Mouse (Mus musculus): ENCODE measurements at regions not wholly inside any gene's neighbourhood (a gene's known extent, or its start where the extent isn't known, plus 50 kb on each side); places are given as distances from the start of the nearest gene placed in this dataset.

DNA sequence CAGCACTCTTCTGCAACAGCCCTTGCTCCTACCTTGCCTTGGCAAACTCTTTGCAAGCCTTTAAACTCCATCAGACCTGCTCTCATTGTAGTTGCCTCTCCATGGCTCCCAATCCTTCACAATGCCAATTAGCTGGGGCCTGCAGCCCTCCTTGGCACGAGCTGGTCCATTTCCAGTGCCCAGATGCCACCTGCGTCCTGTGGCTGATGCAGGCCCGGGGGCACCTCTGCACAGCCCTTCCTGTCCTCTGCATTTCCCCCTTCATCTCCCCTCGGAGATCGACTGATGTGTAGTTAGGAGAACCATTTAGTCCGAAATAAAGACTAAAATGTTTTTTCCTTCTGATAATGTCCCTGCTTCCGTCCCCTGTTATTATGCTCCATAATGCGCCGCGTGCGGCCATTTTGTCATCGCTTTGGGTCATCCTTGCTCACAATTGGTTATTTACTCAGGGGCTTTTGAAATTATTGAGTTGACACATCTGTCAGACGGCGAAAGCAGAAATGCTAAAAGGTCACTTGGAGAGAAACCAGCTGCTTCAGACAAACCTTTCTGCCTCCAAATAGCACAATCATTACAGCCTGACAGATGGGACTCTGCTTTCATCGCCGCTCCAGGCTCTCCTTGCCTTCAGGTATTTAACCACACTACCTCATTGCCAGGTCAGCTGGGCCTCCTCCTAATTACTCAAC lies 250.0 kb upstream of the Fam92a start:
- peak; percentile 43 for DNase-seq (ENCODE audit: low spot score)

DNA sequence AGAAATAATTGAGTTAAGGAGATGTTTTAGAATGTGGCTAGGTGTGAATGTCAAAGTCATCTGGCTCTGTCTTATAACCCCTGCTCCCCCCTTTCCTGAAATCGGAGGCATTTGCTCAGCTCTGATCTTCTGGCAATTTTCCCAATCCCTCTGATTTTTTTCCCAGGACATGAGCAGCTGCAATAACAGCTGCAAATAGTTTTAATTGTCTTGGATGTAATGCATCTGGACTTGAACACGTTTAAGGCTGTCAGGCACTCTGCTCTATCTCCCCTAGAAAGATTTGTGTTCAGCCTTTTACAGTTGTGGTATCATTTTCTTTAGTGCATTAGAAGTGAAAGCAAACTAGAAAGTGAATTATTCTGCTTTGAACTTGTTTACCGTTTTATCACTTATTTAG lies 246.3 kb upstream of the Fam92a start:
- DNase-seq (ENCODE audit: low spot score), result no peak

DNA sequence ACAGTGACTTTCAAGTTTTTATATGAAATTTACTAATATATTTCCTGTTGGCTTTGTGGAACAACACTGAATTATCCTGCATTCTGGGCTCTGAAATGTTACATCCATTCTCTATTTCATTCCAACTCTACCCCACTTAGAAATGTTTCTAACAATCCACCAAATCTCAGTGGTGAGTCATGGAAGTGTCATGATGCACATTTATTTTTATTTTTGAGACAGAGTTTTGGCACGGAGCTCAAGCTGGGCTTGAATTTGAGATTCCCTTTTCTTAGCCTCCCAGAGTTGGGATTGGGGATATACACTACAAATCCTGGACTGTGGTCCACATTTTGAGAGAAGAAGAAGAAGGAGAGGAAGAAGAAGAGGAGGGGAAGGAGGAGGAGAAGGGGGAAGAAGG lies 223.5 kb upstream of the Fam92a start:
- no peak for DNase-seq (ENCODE audit: low spot score)

DNA sequence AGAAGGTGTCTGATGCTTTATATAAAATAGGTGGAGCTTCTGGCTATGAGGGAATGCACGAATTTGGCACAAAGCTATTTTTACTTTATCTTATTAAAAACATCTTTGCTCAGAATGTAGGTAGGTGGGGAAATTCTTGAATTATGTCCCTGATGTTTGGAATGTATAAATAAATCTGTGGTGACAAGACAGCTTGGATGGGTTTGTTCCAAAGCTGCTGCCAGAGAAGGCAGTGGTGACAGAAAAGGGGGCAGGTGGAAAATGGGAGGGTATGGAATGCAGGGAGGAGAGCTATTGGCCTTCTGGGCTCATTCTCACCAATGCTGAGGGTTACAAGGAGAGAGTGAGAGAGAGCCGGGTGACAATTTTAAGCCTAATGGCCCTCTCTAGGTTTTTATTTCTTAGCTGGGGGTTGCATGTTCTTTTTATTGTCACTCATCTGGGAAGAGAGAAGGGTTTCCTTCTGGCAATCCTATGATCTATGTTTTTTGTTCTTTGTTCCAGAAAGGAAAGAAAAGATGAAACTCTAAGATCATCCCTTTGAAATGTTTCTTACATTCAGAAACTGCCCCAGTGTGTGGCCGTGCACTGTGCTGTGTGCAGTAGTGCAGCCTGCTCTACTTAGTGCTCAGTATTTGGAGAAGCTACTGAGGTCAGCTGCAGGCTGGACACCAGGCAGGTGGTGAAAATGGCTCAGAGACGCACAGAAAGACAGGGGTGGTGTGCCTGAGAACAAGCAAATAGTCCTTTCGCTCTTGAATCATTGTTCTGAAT lies 205.2 kb upstream of the Fam92a start:
- no peak for DNase-seq (ENCODE audit: low spot score)

DNA sequence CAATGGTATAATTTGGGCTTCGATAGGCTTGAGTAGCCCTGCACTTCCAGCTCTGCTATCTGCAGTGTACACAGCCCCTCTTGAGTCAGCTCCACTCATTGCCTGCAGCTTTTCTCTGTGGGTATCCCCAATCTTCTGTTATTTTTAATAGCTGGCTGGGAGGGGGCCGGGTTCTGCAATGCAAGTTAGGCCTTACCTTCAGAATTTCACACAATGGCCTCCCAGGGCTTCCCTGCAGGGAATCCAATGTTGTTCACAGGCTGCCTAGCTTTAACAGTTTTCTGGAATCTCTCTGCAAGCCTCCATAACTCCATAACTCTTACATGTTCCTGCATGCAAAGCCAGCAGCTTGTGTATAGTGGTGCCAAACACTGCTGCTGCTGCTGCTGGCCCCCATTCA lies 197.7 kb upstream of the Fam92a start:
- no peak for DNase-seq (ENCODE audit: low spot score)

DNA sequence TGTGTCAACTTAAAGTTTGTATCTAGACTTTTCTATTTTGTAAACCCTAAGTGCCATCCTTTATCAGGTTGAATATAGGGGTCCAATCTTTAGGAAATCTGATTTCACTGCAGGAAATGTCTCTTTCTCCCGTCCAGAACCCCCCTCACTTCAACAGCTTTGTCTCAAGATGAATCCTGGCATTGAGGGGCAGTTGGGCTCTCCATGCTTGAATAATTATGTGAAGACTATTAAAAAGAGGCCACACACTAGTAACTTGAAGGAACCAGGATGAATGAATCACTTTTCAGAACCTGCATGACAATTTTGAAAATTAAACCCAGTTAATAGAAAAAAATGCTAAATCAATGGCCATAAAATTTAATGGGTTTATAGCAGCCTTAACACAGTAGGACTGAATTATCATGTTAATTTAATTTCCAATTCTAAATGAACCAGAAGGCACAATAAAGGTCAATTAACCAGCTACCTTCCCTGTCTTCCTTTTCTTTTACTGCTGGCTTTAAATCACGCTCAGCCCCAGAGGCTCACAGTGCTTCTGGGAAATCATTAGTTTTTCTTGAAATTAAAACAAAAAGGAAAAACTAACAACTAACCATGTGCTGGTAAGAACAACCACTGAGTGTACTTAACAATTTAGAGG lies 185.3 kb upstream of the Fam92a start:
- no peak for DNase-seq (ENCODE audit: low spot score)

DNA sequence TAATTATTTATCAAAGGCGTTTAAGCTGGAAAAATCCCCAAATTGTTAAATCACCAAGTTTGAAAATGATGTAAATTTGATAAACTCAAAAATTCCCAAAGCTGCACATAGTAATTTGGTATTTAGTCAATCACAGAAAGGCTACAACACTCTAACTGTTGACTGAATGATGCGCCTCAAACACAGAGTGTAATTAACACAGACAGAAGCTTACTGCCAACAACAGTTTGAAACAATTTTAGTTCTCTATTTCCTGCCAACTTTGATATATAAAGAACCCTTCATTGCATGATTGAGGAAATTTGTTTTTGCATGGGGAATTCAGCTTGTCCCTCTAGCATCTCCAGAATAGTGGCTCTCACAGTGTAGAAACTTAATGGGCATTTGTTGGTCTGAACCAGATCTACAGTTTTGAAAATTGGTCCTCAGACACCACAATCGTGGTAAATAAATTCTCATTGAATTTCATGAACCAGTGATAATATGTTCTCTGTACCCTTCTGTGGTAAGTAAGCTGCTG lies 181.6 kb upstream of the Fam92a start:
- no peak for DNase-seq (ENCODE audit: low spot score)

DNA sequence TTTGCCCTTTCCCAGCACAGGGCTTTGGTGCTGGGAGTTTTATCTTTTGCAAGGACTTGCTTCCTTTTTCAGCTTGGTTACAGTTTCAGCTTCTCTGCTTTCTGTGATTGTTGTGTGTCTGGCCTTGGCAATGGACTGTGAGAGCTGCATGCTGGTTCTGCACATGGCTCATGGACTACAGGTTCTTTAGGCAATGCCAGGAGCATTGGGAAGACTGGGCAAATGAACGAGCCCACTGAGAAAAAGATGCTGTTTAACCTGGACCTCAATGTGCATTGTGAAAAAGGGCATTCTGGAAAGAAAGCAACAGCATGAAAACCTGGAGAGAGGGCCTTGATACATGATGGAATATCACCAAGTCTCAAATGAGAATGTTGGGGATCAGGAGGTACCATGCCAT lies 167.4 kb upstream of the Fam92a start:
- no peak for DNase-seq (ENCODE audit: low spot score)

DNA sequence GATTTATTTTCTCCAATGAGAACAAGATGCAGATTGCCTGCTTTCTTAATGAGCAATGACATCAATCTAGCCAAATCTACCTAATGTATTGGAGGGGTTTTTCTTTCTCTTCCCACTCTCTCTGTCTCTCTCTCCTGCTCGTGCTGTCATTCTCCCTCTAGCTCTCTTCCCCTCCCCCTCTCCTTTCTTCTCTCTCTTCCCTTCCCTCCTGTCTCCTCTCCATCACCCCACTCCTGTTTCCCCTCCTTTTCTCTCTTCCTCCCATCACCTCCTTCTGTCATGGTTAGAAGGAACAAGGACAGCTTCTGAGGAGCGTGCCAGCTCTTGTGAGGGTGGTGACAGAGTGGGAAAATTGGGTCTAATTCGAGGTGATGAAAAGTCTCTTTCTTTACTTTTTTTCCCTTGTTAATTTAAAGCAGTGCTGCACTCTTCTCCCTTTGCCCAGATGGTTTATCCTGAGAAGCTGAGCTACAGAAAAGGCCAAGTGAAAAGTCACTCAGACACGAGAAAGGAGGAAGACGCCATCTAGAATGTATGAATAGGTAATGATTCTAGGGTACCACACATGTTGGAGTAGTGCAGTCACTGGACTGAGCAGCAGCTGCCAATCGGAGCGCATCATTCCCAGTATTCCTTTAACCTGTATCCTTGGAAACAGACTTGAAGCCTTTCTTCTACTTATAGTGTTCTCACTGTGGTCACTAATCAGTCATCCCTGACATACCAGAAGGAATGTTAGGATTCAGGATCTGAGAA lies 163.2 kb upstream of the Fam92a start:
- DNase-seq (ENCODE audit: low spot score), result no peak

DNA sequence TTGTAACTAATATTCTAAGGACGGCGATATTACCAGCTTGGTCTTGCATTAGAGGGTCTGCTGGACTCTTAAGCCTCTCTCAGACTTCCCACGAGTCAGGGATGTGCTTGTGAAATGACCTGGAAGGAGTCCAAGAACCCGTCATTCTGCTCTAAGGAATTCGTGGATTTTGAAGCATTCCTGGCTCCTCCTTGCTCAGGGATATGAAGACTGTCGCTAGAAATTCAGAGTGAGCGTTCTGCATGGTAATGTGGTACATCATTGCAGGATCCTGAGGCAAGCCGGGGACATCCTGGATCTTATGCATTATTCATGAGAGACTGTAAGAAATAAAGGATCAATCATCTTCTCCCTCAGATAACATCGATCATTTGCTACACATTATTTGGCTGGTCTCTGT lies 162.6 kb upstream of the Fam92a start:
- DNase-seq (ENCODE audit: low spot score), result no peak

DNA sequence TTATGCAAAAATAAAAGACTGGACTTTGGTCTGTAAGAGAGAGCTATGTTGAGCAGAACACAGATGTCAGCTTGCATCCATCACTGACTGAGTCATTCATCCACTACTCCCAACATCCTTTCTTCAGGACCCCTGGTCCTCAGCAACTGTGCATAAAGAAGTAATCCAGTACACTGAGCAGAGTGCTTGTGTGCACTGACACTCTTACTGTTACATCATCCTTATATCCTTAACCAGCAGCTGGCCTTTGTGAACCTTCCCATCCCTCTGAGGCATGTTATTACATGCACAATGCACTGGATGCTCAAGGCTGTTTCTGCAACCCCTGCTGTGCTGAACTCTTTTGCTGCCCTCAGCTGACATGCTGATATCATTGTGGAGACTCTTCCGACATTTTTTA lies 144.2 kb upstream of the Fam92a start:
- DNase-seq (ENCODE audit: low spot score), result peak; percentile 58

DNA sequence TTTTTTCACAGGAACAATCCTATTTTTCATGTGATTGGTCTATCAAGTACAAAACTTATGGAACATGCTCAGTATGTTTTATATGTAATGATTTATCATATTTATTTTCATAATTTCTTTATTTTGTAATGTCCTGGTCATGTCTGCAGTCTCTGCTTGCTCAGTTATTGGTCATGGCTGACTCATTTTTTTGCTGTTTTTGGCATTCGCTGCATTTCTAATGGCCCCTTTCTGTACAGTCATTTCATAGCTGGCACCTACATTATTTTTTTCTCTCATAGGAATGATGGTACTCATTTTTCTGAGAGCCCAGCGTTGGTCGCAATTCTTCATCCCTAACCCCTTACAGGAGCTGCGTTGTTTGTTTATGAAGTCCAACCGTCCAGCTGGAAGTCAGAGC lies 136.5 kb upstream of the Fam92a start:
- no peak for DNase-seq (ENCODE audit: low spot score)

DNA sequence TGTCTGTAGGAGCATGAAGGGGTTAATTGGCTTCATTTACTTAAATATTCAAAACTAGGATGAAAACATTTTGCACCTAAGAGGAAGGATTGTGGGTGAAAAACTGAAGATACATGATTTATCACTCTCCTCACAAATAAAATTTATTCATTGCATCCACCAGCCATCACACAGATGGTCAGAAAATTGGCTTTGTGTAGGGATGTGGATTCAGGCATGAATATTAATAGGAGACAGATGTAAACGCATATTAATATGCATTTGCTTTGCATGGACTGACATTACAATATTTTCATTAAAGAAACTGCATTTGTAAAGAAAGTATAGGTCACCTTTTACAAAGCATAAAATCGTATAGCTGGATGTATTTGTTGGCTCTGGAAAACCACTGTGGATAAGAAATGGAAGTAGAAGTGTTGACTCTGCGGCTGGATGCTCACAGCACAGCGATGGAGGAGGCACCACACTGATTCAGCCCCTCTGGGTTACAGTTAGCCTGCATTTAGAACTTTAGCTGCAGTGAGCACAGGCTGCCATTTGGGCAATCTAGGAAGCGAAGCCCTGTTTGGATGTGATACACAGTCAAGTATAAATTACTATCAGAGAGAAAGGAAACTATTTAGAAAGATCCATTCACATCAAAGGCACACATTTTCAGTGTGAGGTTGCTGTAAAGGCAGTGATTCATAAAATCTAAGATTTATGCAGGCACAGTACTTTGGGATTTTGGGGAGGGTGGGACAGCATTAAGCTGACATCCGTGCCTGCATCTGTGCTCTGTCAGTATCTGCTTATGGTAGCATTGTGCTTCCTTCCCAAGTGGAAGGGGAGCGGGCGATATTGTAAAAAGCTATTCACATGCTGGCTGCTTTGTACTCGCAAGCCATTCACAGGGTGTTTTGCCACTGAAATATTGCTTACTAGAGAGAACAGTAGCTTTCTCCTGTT lies 135.1 kb upstream of the Fam92a start:
- DNase-seq (ENCODE audit: low spot score), result no peak

DNA sequence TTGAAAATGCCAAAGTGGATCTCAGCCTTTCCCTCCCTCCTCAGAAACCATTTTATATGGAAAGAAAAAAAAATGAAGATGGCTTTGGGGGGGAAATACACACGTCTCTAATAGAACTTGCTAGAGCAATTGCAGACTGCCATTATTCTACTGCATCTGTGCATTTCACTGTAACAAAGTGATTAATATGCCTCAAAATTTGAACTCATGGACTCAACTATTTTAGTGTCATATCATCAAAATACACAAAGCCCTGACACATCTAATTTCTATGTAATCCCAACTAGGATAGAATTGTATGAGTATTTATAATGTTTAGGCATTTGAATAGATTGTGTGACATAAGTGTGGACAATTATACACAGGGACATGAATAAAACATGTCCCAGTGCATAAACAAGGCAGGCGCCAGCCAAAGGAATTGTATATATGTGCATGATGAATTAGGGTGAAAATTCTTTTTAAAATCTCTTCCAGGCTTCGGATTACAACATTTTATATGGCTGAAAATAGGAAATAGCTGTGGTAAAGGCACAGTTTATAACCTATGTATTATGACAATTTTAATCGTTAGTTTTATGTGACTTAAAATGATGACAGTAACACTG lies 115.4 kb upstream of the Fam92a start:
- no peak for DNase-seq (ENCODE audit: low spot score)

DNA sequence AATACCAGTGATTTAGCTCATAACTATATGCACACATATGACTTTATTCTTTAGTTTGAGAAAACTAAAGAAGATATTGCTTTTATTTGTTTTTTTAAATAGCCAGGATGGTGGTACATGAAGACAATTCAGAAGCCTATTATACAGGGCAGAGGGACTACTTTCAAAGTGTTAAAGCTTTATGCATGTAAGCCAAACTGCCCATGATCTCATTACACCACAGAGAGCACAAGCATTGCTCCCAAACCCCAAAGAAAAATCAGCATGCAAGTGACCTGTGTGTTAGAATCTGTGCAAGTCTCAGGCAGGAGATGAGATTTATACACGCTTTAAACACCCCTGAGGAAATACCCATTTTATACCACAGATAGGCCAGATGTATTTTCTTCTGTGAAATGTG lies 114.6 kb upstream of the Fam92a start:
- DNase-seq (ENCODE audit: low spot score), result no peak

DNA sequence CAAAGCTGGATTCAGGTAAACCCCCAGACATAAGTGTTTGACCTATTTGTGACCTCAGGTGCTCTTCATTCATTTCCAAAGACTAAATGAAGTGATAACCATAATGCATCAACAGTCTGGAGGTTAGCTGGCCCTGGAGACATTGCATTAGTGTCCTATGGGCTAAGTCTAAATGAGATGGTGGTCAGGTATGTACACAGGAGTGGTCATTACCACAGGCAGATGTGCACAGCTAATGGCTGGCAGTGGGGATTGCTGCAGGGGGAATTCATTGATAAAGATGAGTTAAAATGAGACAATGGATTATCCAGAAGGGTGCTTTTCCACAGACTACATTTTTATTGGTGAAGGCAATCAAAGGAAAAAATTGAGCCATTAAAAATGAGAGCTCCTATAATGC lies 114.2 kb upstream of the Fam92a start:
- DNase-seq (ENCODE audit: low spot score), result no peak

DNA sequence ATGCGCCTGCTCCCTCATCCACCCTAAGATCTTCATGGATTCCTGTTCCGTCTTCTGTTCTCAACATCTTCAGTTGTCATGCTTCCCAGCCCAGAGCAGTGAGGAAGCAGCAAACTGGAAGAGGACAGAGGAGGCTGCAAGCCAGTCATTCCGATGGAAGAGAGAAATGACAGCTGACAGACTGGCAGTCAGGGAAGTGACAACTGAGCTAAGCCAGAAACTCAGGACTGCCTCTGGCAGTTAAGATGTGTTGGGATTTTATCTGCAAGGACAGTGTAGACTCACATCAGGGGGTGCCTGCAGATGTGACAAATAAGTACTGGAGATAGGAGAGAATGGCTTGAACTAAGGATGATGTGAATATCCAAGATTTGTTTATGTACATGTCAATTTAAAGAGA lies 106.1 kb upstream of the Fam92a start:
- DNase-seq (ENCODE audit: low spot score), result no peak

DNA sequence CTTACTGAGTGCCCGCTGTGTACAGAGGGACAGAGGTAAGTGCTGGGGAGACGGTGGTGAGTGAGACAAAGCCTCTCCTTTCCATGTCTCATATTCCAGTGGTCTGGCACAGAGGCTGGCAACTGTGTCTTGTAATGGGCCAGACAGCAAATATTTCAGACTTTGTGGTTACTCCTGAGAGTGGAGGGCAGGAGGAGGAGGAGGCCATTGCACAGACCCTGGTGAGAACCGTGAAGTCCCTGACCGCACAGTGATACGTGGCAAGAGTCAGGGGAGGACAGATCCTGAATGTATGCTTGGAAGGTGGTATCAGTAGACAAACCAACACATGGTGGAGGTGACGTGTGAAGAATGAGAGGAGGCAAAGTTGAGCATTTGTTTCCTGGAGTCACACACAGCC lies 101.6 kb upstream of the Fam92a start:
- no peak for DNase-seq (ENCODE audit: low spot score)

DNA sequence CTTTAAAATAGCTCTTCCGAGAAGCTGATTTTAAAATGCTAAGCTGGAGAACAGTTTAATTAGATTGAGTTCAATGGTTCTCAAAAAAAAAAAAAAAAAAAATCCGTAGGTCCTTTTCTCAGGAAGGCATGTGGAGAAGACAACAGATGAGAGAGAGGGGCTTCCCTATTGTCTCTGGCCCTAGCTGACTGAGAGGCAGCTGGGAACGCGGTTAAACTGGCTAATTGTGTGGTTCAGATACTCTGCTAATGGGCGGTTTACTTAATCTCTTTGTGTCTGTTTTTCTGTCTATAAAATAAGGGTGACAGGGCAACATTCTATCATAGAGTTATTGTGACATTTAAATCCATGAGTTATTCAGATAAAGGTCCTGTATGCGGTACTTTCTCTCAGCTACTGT lies 101.1 kb upstream of the Fam92a start:
- peak; percentile 69 for DNase-seq (ENCODE audit: low spot score)

DNA sequence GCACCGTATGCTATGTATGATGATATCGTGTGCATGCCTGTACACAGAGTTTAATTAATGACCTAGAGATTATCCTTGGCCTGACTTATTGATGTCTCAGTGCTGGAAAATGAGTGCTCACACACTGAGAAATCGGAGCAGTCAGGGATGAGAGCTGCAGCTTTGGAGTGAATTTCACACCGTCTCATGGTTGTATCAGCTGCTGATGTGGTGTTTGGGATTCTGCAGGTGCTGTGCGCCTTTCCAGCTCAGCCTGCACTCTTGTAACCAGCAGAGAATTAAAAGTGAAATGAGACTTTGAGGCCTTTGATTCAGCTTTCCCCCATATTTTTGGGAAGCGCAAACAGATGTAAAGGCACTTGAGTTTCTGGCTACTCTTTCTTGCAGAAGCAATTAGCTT lies 100.6 kb upstream of the Fam92a start:
- DNase-seq (ENCODE audit: low spot score), result peak; percentile 24

DNA sequence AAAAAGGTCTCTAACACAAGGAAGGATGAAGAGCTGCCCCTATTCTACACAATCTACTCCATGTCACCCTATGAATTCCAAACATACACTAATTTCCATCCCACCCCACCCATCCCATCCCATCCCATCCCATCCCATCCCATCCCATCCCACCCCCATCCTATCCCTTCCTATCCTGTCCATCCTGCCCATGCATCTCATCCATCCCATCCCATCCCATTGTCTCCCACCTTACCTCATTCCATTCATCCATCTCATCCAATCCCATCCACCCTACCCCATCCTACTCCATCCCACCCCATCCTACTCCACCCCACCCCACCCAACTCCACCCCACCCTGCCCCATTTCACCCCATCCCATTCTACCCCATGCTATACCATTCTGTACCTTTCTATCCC lies 91.9 kb upstream of the Fam92a start:
- DNase-seq (ENCODE audit: low spot score), result no peak

Measured in retina, embryonic 14.5 days (tissue).